Mouse (Mus musculus): Measurements from ENCODE around the gene Ppip5k2. TPM values are rescaled to one million over a fixed set of nuclear protein-coding genes. Genes with fewer than 3 reads are reported as not detected.

Gene Ppip5k2
- polyA plus RNA-seq, 1 experiment from 2014 or later, result 50.8 TPM

- Histone ChIP-seq H3K4me1 (replicated peaks) (no peaks in the 10 kb centered on the region), H3K36me3 (peaks cover 32% of the 10 kb centered on the region), H3K27me3 (no peaks in the 10 kb centered on the region), H3K4me3 (replicated peaks) (no peak overlapping the region), H3K27ac (no peak overlapping the region), H3K9ac (replicated peaks) (no peak overlapping the region), H3K4me2 (no peak overlapping the region), H3K9me3 (no peaks in the 10 kb centered on the region)
- no peak for ATAC-seq (ENCODE audit: insufficient number of reproducible peaks, insufficient read depth, low FRiP score, low TSS enrichment, low read depth)
These were observed 10.4 kb downstream of the Ppip5k2 start for GRCm38 (mm10) chr1:97759841-97760240.

GRCm38 (mm10) chr1:97754392-97754791 is 15.8 kb downstream of the Ppip5k2 start:
- H3K27me3 ChIP-seq, result no peaks in the 10 kb centered on the region
- H3K4me3 ChIP-seq (replicated peaks), result no peak overlapping the region
- H3K4me1 ChIP-seq (replicated peaks), result no peaks in the 10 kb centered on the region
- no peak overlapping the region for H3K4me2 ChIP-seq
- no peak overlapping the region for H3K27ac ChIP-seq
- ATAC-seq (ENCODE audit: insufficient number of reproducible peaks, insufficient read depth, low FRiP score, low TSS enrichment, low read depth), result no peak
- no peaks in the 10 kb centered on the region for H3K9me3 ChIP-seq
- H3K9ac ChIP-seq (replicated peaks), result no peak overlapping the region
- 87% methylated on average over 4 of the region's 4 CpGs for WGBS
- H3K36me3 ChIP-seq, result peaks cover 49% of the 10 kb centered on the region

DNA sequence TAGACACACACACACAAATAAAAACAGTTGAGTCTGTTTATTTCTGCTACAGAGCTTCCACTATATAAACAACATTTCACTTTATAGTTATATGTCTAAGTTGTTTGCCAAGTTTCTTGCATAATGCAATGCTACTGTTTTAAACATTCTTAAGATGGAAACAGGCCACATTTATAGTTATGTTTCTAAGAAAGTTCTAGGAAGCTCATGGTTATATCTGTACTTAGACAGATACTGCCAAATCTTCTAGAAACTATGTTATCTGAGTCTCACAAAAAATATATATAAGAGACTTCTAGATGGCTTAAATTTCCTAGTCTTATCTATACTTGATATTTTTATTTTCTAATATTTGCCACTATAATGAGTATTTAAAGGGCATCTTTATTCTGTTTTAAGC is 17.0 kb downstream of the Ppip5k2 start:
- no peak for ATAC-seq (ENCODE audit: insufficient number of reproducible peaks, insufficient read depth, low FRiP score, low TSS enrichment, low read depth)
- H3K27ac ChIP-seq, result no peak overlapping the region
- H3K36me3 ChIP-seq, result peaks cover 51% of the 10 kb centered on the region
- H3K9ac ChIP-seq (replicated peaks), result no peak overlapping the region
- H3K27me3 ChIP-seq, result no peaks in the 10 kb centered on the region
- H3K4me2 ChIP-seq, result no peak overlapping the region
- H3K9me3 ChIP-seq, result no peaks in the 10 kb centered on the region
- H3K4me3 ChIP-seq (replicated peaks), result no peak overlapping the region
- no peaks in the 10 kb centered on the region for H3K4me1 ChIP-seq (replicated peaks)

DNA sequence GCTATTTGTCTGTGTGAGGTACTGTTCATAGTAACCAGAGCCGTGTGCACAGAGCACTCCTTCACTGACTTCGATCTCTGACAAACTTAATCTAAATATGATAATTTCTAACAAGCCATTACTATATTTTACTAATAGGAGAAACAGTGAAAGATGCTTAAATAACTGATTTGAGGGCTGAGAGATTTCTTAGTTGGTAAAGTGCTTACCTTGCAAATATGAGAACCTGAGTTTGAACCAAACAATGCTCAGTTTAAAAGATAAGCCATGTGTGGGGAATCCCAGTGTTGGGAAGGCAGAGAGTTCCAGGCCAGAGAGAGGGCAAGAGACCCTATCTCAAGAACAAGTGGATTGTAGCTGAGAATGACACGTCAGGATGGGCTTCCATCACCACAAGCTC is 22.0 kb downstream of the Ppip5k2 start:
- H3K4me2 ChIP-seq, result no peak overlapping the region
- no peaks in the 10 kb centered on the region for H3K4me1 ChIP-seq (replicated peaks)
- H3K9ac ChIP-seq (replicated peaks), result no peak overlapping the region
- no peaks in the 10 kb centered on the region for H3K27me3 ChIP-seq
- ATAC-seq (ENCODE audit: insufficient number of reproducible peaks, insufficient read depth, low FRiP score, low TSS enrichment, low read depth), result no peak
- whole genome bisulfite sequencing, result 95% methylated on average over 3 of the region's 3 CpGs
- peaks cover 63% of the 10 kb centered on the region for H3K36me3 ChIP-seq
- H3K9me3 ChIP-seq, result no peaks in the 10 kb centered on the region
- no peak overlapping the region for H3K27ac ChIP-seq
- no peak overlapping the region for H3K4me3 ChIP-seq (replicated peaks)

GRCm38 (mm10) chr1:97746261-97746660 is 23.9 kb downstream of the Ppip5k2 start:
- ATAC-seq (ENCODE audit: insufficient number of reproducible peaks, insufficient read depth, low FRiP score, low TSS enrichment, low read depth), result no peak
- 98% methylated on average over 7 of the region's 7 CpGs for WGBS
- peaks cover 62% of the 10 kb centered on the region for H3K36me3 ChIP-seq

DNA sequence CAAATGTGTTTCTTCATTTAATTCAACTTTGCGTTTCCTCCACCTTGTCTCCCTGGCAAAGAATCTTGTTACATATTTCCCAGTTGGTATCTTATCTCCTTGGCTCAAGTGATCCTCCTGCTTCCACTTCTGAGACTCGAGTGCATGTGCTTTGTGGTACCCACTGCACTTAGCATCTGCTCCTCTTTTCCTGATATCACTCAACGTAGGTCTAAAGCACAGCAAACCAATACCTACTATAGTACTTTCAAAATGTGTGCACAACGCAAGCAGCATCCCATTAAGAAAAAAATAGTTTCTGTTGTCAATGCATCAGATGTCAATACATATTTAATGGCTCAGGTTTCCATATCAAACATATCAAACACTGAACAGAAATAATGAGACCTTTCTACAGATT is 24.5 kb downstream of the Ppip5k2 start:
- Histone ChIP-seq H3K4me1 (replicated peaks) (no peaks in the 10 kb centered on the region), H3K36me3 (peaks cover 61% of the 10 kb centered on the region), H3K4me3 (replicated peaks) (no peak overlapping the region), H3K9ac (replicated peaks) (no peak overlapping the region), H3K9me3 (no peaks in the 10 kb centered on the region), H3K4me2 (no peak overlapping the region), H3K27me3 (no peaks in the 10 kb centered on the region), H3K27ac (no peak overlapping the region)
- 95% methylated on average over 4 of the region's 4 CpGs for WGBS
- no peak for ATAC-seq (ENCODE audit: insufficient number of reproducible peaks, insufficient read depth, low FRiP score, low TSS enrichment, low read depth)

More at GRCm38 (mm10) chr1:97746261-97746660, 23.9 kb downstream of the Ppip5k2 start:
- H3K4me1 ChIP-seq (replicated peaks), result no peaks in the 10 kb centered on the region
- H3K4me3 ChIP-seq (replicated peaks), result no peak overlapping the region
- H3K9me3 ChIP-seq, result no peaks in the 10 kb centered on the region
- H3K27me3 ChIP-seq, result no peaks in the 10 kb centered on the region
- H3K4me2 ChIP-seq, result no peak overlapping the region
- no peak overlapping the region for H3K27ac ChIP-seq
- no peak overlapping the region for H3K9ac ChIP-seq (replicated peaks)

GRCm38 (mm10) chr1:97743063-97743462 is 27.1 kb downstream of the Ppip5k2 start:
- Histone ChIP-seq H3K27ac (no peak overlapping the region), H3K9ac (replicated peaks) (no peak overlapping the region), H3K36me3 (peaks cover 66% of the 10 kb centered on the region), H3K9me3 (no peaks in the 10 kb centered on the region), H3K4me1 (replicated peaks) (no peaks in the 10 kb centered on the region), H3K27me3 (no peaks in the 10 kb centered on the region), H3K4me2 (no peak overlapping the region), H3K4me3 (replicated peaks) (no peak overlapping the region)
- 100% methylated on average over 1 of the region's 1 CpGs for WGBS
- ATAC-seq (ENCODE audit: insufficient number of reproducible peaks, insufficient read depth, low FRiP score, low TSS enrichment, low read depth), result no peak

DNA sequence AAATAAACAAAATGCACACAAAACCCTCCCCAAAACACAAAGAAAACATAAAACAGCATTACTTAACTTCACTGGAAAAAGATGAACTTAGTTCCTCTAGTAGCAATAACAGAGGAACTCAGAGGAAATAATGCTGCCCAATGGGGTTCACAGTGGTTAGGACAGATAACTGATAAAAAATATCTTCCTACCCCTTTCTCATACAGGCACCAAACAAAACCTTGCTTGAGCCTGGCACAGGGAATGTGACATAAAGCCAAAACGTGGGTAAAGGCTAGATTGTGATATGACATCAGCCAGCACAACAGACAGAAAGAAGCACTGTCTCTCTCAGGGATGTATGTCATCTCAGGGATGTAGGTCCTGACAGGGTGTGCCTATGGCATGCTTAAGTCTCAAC is 40.9 kb downstream of the Ppip5k2 start:
- Histone ChIP-seq H3K4me2 (no peak overlapping the region), H3K4me1 (replicated peaks) (no peaks in the 10 kb centered on the region), H3K9ac (replicated peaks) (no peak overlapping the region), H3K27me3 (no peaks in the 10 kb centered on the region), H3K36me3 (peaks cover 38% of the 10 kb centered on the region), H3K4me3 (replicated peaks) (no peak overlapping the region), H3K27ac (no peak overlapping the region), H3K9me3 (no peaks in the 10 kb centered on the region)
- no peak for ATAC-seq (ENCODE audit: insufficient number of reproducible peaks, insufficient read depth, low FRiP score, low TSS enrichment, low read depth)
- 89% methylated on average over 1 of the region's 1 CpGs for whole genome bisulfite sequencing

- Histone ChIP-seq H3K9ac (replicated peaks) (no peak overlapping the region), H3K27me3 (no peaks in the 10 kb centered on the region), H3K36me3 (peaks cover 36% of the 10 kb centered on the region), H3K9me3 (no peaks in the 10 kb centered on the region), H3K27ac (no peak overlapping the region), H3K4me1 (replicated peaks) (no peaks in the 10 kb centered on the region), H3K4me2 (no peak overlapping the region), H3K4me3 (replicated peaks) (no peak overlapping the region)
- 76% methylated on average over 2 of the region's 2 CpGs for WGBS
- peak; percentile 63; the same call in 1 of the 2 replicates for ATAC-seq (ENCODE audit: insufficient number of reproducible peaks, insufficient read depth, low FRiP score, low TSS enrichment, low read depth)
These were observed 43.5 kb downstream of the Ppip5k2 start for GRCm38 (mm10) chr1:97726730-97727129.

DNA sequence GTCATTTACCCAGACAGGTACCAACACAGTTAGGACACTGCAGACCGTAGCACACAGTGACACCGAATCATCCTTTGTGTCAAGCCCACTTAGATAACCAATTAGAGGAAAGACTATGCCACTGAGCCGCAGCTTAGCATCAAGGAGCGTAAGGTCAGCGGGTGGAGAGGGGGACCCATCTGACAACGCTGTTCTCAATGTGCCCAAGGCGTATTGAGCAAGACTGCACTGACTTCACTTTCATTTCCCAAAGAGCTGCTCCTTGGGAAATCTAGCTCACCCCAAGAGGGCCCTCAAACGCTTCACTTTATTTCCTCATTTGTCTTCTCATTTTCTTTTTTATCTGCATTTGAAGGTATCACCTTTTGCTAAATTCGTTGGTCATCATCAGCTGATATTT is 51.8 kb downstream of the Ppip5k2 start:
- H3K4me1 ChIP-seq (replicated peaks), result no peaks in the 10 kb centered on the region
- WGBS, result 93% methylated on average over 9 of the region's 9 CpGs
- no peaks in the 10 kb centered on the region for H3K9me3 ChIP-seq
- no peak overlapping the region for H3K27ac ChIP-seq
- ATAC-seq (ENCODE audit: insufficient number of reproducible peaks, insufficient read depth, low FRiP score, low TSS enrichment, low read depth), result no peak
- H3K9ac ChIP-seq (replicated peaks), result no peak overlapping the region
- no peak overlapping the region for H3K4me2 ChIP-seq
- peaks cover 65% of the 10 kb centered on the region for H3K36me3 ChIP-seq
- H3K4me3 ChIP-seq (replicated peaks), result no peak overlapping the region
- H3K27me3 ChIP-seq, result no peaks in the 10 kb centered on the region

DNA sequence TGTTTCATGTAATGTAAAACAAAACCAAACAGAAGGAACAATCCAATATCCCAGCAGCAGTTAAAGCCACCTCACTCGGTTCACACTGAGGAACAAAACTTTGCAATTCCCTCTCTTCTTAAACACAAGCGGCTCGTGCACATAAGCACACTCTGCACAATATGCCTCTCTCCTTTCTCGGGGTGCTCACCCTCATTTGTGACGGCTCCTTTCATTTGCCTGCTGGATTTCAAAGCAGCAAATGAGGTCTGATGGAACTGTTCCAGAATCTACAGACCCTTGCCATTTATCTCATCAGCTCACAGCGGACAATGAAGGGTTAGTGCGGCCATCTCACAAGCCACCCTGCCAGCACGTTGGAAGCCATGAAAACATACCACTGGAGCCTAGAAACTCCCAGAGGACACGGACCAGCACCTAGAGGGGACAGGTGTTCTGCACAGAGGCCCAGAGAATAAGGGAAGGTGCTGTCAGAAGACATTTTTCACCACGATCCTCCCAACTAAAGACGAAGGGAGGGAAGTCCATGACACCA is 55.8 kb downstream of the Ppip5k2 start:
- Histone ChIP-seq H3K4me1 (replicated peaks) (no peaks in the 10 kb centered on the region), H3K27me3 (no peaks in the 10 kb centered on the region), H3K9me3 (no peaks in the 10 kb centered on the region), H3K9ac (replicated peaks) (no peak overlapping the region), H3K4me2 (no peak overlapping the region), H3K4me3 (replicated peaks) (no peak overlapping the region), H3K27ac (no peak overlapping the region), H3K36me3 (peaks cover 68% of the 10 kb centered on the region)
- ATAC-seq (ENCODE audit: insufficient number of reproducible peaks, insufficient read depth, low FRiP score, low TSS enrichment, low read depth), result no peak
- WGBS, result 91% methylated on average over 11 of the region's 11 CpGs

DNA sequence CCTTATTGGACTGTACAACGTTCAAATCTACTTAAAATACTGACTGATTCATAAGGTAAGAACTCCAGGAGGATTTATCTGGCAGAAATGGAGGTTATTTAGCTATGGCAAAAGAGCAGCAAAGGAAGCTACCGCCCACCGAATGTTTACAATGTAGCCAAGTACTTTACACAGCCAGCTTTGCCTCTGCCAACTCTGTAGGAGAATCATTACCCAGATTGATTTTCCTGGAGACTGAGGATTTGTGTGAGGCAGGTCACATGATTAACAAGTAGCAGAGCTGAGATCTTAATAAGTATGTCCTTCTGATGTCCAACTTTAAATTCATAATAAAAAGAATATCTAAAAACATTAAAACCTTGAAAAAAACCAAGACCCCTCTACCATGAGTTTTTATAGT is 59.7 kb downstream of the Ppip5k2 start:
- Histone ChIP-seq H3K27ac (no peak overlapping the region), H3K9me3 (no peaks in the 10 kb centered on the region), H3K4me1 (replicated peaks) (no peaks in the 10 kb centered on the region), H3K4me3 (replicated peaks) (no peak overlapping the region), H3K9ac (replicated peaks) (no peak overlapping the region), H3K4me2 (no peak overlapping the region), H3K36me3 (peaks cover 59% of the 10 kb centered on the region), H3K27me3 (no peaks in the 10 kb centered on the region)
- 96% methylated on average over 3 of the region's 3 CpGs for WGBS
- ATAC-seq (ENCODE audit: insufficient number of reproducible peaks, insufficient read depth, low FRiP score, low TSS enrichment, low read depth), result no peak
